Comparison of ENCODE assay signal across 25 mouse cellular contexts in genomic region chr10:73574711-73575297, GRCm38 (mm10).
"Had no signal": no experiment of that assay in that cellular context is flagged by ENCODE, and none has a peak within 500 bp of the region (broad histone marks: within the 10 kb centered on the region; RNA-seq: fewer than 3 reads in every experiment).

No protein-coding gene starts in this region.

- H3K9me3 ChIP-seq: kidney, embryonic 15.5 days; limb, embryonic 10.5 days; limb, embryonic 13.5 days; liver, embryonic 12.5 days; liver, embryonic 15.5 days; lung, embryonic 15.5 days; megakaryocyte, embryonic 14.5 days; midbrain, embryonic 10.5 days; midbrain, embryonic 13.5 days; neural tube, embryonic 13.5 days; stomach, embryonic 15.5 days had no signal

- H3K4me2 ChIP-seq: kidney, embryonic 15.5 days; limb, embryonic 13.5 days; liver, embryonic 12.5 days; liver, embryonic 15.5 days; lung, embryonic 15.5 days; midbrain, embryonic 13.5 days; neural tube, embryonic 13.5 days; stomach, embryonic 15.5 days had no signal

- H3K4me3 ChIP-seq: kidney, embryonic 15.5 days; limb, embryonic 10.5 days; limb, embryonic 13.5 days; liver, embryonic 12.5 days; liver, embryonic 15.5 days; lung, embryonic 15.5 days; megakaryocyte, embryonic 14.5 days; midbrain, embryonic 10.5 days; midbrain, embryonic 13.5 days; myocyte; neural tube, embryonic 13.5 days; stomach, embryonic 15.5 days had no signal

- H3K4me1 ChIP-seq: kidney, embryonic 15.5 days; limb, embryonic 10.5 days; limb, embryonic 13.5 days; liver, embryonic 12.5 days; liver, embryonic 15.5 days; lung, embryonic 15.5 days; megakaryocyte, embryonic 14.5 days; midbrain, embryonic 10.5 days; midbrain, embryonic 13.5 days; neural tube, embryonic 13.5 days; stomach, embryonic 15.5 days had no signal

- DNase-seq: kidney, adult 8-10 months; kidney, postnatal 10 days; kidney, postnatal 36 days; liver; lung, adult 18-20 months; lung, postnatal 10 days; lung, postnatal 36 days; right cerebral cortex, postnatal 14 days; spleen, adult 18-20 months; thymus, adult 18-20 months; thymus, postnatal 36 days had no signal

- H3K36me3 ChIP-seq: kidney, embryonic 15.5 days; limb, embryonic 10.5 days; limb, embryonic 13.5 days; liver, embryonic 12.5 days; liver, embryonic 15.5 days; lung, embryonic 15.5 days; midbrain, embryonic 10.5 days; midbrain, embryonic 13.5 days; neural tube, embryonic 13.5 days; stomach, embryonic 15.5 days had no signal

- H3K27ac ChIP-seq: kidney, embryonic 15.5 days; limb, embryonic 10.5 days; limb, embryonic 13.5 days; liver, embryonic 12.5 days; liver, embryonic 15.5 days; lung, embryonic 15.5 days; midbrain, embryonic 10.5 days; midbrain, embryonic 13.5 days; neural tube, embryonic 13.5 days; stomach, embryonic 15.5 days had no signal

- H3K27me3 ChIP-seq: kidney, embryonic 15.5 days; limb, embryonic 13.5 days; liver, embryonic 12.5 days; liver, embryonic 15.5 days; lung, embryonic 15.5 days; megakaryocyte, embryonic 14.5 days; midbrain, embryonic 13.5 days; neural tube, embryonic 13.5 days; stomach, embryonic 15.5 days had no signal

- ATAC-seq: intestine, postnatal 0 days; liver, embryonic 12.5 days; midbrain, embryonic 13.5 days; midbrain, embryonic 16.5 days had no signal

- H3K9ac ChIP-seq: kidney, embryonic 15.5 days; limb, embryonic 13.5 days; liver, embryonic 12.5 days; liver, embryonic 15.5 days; lung, embryonic 15.5 days; midbrain, embryonic 13.5 days; neural tube, embryonic 13.5 days; stomach, embryonic 15.5 days had no signal
